Mouse (Mus musculus) midbrain, embryonic 10.5 days (tissue): ENCODE data around the gene Cap1. TPM values are rescaled to one million over a fixed set of nuclear protein-coding genes. Genes with fewer than 3 reads are reported as not detected.
A peak's percentile ranks its signal among the peaks of the same experiment; 100 is the strongest.

Experiments
- DNase-seq: peaks from one replicate; pipeline ENCODE4 v3.0.0-alpha.2; 2017; ENCODE audit warnings: low spot score
- H3K27ac ChIP-seq: fragments of 300-500 bp; sonication (generic); replicated peaks from 2 replicates; pipeline ENCODE4 v1.5.1; 2016; ENCODE audit warnings: mild to moderate bottlenecking
- H3K27me3 ChIP-seq: fragments of 300-500 bp; sonication (generic); 2 replicates; pipeline ENCODE4 v1.6.1; 2016; ENCODE audit warnings: low read depth, mild to moderate bottlenecking; ENCODE audit not compliant: poor library complexity, severe bottlenecking
- H3K36me3 ChIP-seq: fragments of 300-500 bp; sonication (generic); 2 replicates; pipeline ENCODE4 v1.6.1; 2016; ENCODE audit warnings: mild to moderate bottlenecking, moderate library complexity
- H3K4me1 ChIP-seq: fragments of 300-500 bp; sonication (generic); 2 replicates; pipeline ENCODE4 v1.6.1; 2016
- H3K4me3 ChIP-seq: fragments of 300-500 bp; sonication (generic); 2 replicates; pipeline ENCODE4 v1.5.1; 2016; ENCODE audit warnings: mild to moderate bottlenecking, moderate library complexity
- H3K9me3 ChIP-seq: fragments of 300-500 bp; sonication (generic); replicated peaks from 2 replicates; pipeline ENCODE4 v1.6.1; 2016; ENCODE audit warnings: mild to moderate bottlenecking
- WGBS: fragments of 180-500 bp; shearing (Covaris S2); methylation state at CpG from one replicate; pipeline ENCODE4 v1.1.7; 2016; 5-methylcytosine and 5-hydroxymethylcytosine counted together
- polyA plus RNA-seq: library from polyadenylated mRNA; unstranded; fragments of >200 nt; fragmentation: Nextera tagmentation; extraction: Ambion mirVana; gene quantifications from 2 replicates; pipeline ENCODE4 v1.2.1, GENCODE M21; 2016

Cap1 gene
- polyA plus RNA-seq, 1 experiment from 2014 or later: 69.4 TPM

DNA sequence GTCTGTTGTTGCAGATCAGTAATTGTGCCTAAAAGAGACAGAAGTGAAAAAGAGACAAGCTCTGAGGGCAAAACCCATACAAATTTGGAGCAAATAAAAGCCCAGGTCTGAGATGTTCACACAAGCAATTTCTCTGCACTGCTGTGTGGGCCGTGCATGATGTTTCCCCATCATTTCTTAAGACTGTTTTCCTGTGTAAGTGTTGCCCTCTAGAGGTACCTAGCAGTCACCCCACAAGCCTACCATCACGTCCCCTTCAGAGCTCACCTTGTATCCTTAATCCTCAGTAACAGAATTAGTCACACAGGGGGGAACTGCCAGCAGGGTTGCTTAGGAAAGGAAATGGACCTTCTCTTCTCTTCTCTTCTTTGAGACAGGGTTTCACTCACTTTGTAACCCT, 27.9 kb downstream of the Cap1 start:
- DNase-seq: no peak
- H3K9me3 ChIP-seq: no peaks in the 10 kb centered on the region
- no peak overlapping the region for H3K4me3 ChIP-seq
- 46% methylated on average over 2 of the region's 2 CpGs for WGBS
- H3K27me3 ChIP-seq: no peaks in the 10 kb centered on the region
- H3K27ac ChIP-seq: no peak overlapping the region
- peaks cover 91% of the 10 kb centered on the region for H3K36me3 ChIP-seq
- H3K4me1 ChIP-seq: no peaks in the 10 kb centered on the region

- Histone ChIP-seq H3K4me3 (no peak overlapping the region), H3K36me3 (peaks cover 95% of the 10 kb centered on the region)
- whole genome bisulfite sequencing: 88% methylated on average over 4 of the region's 4 CpGs
Observed at GRCm38 (mm10) chr4:122854770-122855169, 31.1 kb downstream of the Cap1 start.

GRCm38 (mm10) chr4:122853691-122854090, 32.2 kb downstream of the Cap1 start:
- Histone ChIP-seq H3K4me1 (no peaks in the 10 kb centered on the region), H3K27ac (no peak overlapping the region), H3K4me3 (no peak overlapping the region), H3K27me3 (no peaks in the 10 kb centered on the region), H3K36me3 (peaks cover 97% of the 10 kb centered on the region), H3K9me3 (no peaks in the 10 kb centered on the region)
- no peak for DNase-seq
- 81% methylated on average over 2 of the region's 2 CpGs for WGBS

More at GRCm38 (mm10) chr4:122854770-122855169, 31.1 kb downstream of the Cap1 start:
- H3K4me1 ChIP-seq: no peaks in the 10 kb centered on the region
- no peaks in the 10 kb centered on the region for H3K9me3 ChIP-seq
- H3K27me3 ChIP-seq: no peaks in the 10 kb centered on the region
- H3K27ac ChIP-seq: no peak overlapping the region
- no peak for DNase-seq

DNA sequence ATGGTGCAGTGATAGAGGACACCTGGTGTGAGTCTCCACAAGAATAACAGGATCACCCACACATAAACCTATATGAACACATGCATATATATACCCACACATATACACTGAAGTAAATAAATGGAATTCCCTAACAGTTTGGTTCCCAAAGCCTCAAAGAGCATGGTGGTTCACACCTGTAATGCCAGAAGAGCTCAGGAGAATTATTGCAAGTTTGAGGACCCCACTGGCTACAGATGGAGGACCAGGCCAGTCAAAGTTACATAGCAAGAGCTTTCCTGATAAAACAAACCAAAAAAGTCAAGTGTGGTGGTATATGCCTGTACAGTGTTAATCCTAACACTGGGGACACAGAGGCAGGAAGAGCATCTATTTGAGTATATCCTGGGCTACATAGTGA, 34.3 kb downstream of the Cap1 start:
- no peak overlapping the region for H3K4me3 ChIP-seq
- no peaks in the 10 kb centered on the region for H3K4me1 ChIP-seq
- no peak for DNase-seq
- H3K9me3 ChIP-seq: no peaks in the 10 kb centered on the region
- H3K27me3 ChIP-seq: no peaks in the 10 kb centered on the region
- H3K36me3 ChIP-seq: peaks cover 97% of the 10 kb centered on the region
- no peak overlapping the region for H3K27ac ChIP-seq

- DNase-seq: no peak
- Histone ChIP-seq H3K27ac (no peak overlapping the region), H3K27me3 (no peaks in the 10 kb centered on the region), H3K4me1 (no peaks in the 10 kb centered on the region), H3K4me3 (no peak overlapping the region), H3K9me3 (no peaks in the 10 kb centered on the region), H3K36me3 (peaks cover 97% of the 10 kb centered on the region)
- WGBS: 89% methylated on average over 13 of the region's 13 CpGs
Observed at GRCm38 (mm10) chr4:122848150-122848621, 37.7 kb downstream of the Cap1 start.

GRCm38 (mm10) chr4:122838416-122838815, 47.4 kb downstream of the Cap1 start:
- Histone ChIP-seq H3K27ac (no peak overlapping the region), H3K4me3 (no peak overlapping the region), H3K4me1 (peaks cover 33% of the 10 kb centered on the region), H3K36me3 (peaks cover 31% of the 10 kb centered on the region), H3K9me3 (peaks cover 6% of the 10 kb centered on the region; the same call in 1 of the 2 replicates), H3K27me3 (no peaks in the 10 kb centered on the region)
- no peak for DNase-seq
- WGBS: 83% methylated on average over 1 of the region's 1 CpGs

DNA sequence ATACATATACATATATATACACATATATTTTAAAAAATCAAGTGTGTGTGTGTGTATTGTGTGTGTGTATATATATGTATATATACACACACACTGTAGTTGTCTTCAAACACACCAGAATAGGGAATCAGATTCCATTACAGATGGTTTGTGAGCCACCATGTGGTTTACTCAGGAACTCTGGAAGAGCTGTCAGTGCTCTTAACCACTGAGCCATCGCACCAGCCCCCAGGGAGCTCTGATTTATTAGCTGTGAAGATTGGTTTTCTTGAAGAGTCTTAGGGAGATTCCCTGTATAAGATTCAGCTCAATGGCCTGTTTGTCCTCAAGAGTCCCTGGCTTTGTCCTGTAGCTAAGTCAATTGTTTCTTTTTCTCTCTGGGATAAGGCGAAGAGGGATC, 47.9 kb downstream of the Cap1 start:
- Histone ChIP-seq H3K27ac (no peak overlapping the region), H3K9me3 (peaks cover 6% of the 10 kb centered on the region; the same call in 1 of the 2 replicates), H3K27me3 (no peaks in the 10 kb centered on the region), H3K4me3 (no peak overlapping the region), H3K4me1 (peaks cover 33% of the 10 kb centered on the region), H3K36me3 (peaks cover 28% of the 10 kb centered on the region)
- WGBS: 80% methylated on average over 2 of the region's 2 CpGs
- DNase-seq: no peak

DNA sequence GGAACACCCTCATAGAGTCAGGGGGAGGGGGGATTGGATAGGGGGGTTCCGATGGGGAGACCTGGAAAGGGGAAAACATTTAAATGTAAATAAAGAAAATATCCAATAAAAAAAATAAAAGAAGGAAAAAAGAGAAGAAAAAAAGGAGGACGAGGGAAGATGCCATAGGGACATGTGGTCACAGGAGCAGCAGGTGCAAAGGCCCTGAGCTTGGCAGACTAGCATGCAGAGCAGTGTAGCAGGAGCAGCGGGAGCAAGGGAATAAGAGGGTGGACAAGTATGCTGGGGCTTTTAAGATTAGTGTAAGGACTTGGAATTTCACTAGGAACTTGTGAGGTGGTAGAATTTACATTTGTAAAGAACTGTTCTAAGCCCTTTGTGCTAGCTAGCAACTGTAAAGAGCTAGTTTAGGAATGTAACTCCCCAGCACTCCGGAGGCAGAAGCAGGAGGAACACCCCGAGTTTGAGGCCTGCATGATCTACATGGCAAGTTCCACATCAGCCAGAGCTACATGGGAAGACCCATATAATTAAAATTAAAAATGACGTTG, 48.6 kb downstream of the Cap1 start:
- Histone ChIP-seq H3K4me1 (peaks cover 40% of the 10 kb centered on the region), H3K36me3 (peaks cover 22% of the 10 kb centered on the region), H3K27ac (no peak overlapping the region), H3K9me3 (peaks cover 6% of the 10 kb centered on the region; the same call in 1 of the 2 replicates), H3K27me3 (no peaks in the 10 kb centered on the region), H3K4me3 (peak overlapping the region; percentile 89)
- no peak for DNase-seq
- WGBS: 68% methylated on average over 6 of the region's 6 CpGs

- peaks cover 13% of the 10 kb centered on the region for H3K36me3 ChIP-seq
- H3K4me3 ChIP-seq: peak overlapping the region; percentile 89
- peak overlapping the region; percentile 90 for H3K27ac ChIP-seq
- H3K27me3 ChIP-seq: no peaks in the 10 kb centered on the region
- peaks cover 49% of the 10 kb centered on the region for H3K4me1 ChIP-seq
- no peak for DNase-seq
- 0% methylated on average over 7 of the region's 7 CpGs for WGBS
- H3K9me3 ChIP-seq: no peaks in the 10 kb centered on the region
Observed at GRCm38 (mm10) chr4:122836403-122836775, 49.5 kb downstream of the Cap1 start.

DNA sequence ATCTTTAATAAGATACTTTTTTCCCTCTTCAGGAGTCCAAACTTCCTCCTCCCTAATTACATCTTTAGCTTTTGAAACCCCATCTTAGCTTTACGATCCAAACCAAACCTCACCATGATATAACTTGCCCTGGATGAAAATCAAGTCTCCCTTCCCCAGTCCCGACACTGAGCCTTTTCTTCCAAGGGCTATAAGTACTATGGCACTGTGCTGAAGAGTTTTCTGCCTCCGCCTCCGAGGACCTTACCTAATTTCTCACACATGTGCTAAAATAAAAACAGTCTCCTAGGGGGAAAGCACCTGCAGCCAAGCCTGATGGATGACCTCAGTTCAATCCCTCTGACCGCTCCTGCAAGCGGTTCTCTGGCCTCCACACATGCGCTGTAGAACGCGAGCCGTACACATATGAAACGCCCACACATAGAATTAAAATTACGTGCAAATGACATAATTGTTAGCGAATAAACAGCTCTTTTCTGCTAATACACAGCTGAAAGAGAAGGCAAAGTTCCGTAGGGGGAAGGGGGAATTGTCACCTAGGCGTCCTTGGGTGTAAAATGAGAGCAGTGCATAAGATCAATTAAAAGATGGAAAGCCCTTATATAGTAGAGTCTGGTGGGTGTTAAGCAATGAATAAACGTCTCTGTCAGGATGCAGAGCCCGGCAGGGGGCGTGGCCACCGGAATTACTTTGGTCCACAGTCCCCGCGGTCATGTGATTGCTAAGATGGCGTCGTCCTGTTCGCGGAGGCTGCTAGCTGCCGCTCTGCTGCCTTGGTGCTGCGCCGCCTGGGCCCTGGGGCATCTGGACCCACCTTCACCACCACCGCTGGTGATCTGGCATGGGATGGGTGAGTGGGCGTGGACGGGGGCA, 50.1 kb downstream of the Cap1 start, which contains the start of gene Ppt1:
Gene Ppt1, plus strand, starts transcription at position 713 of the 873 bp plus-strand sequence.
- peak; percentile 88 for DNase-seq
- Histone ChIP-seq H3K36me3 (peaks cover 7% of the 10 kb centered on the region), H3K27me3 (no peaks in the 10 kb centered on the region), H3K4me3 (peak within 1 kb of the TSS; percentile 89), H3K27ac (peak within 1 kb of the TSS; percentile 90), H3K9me3 (no peaks in the 10 kb centered on the region), H3K4me1 (peaks cover 54% of the 10 kb centered on the region)
- WGBS: 8% methylated on average over 31 of the region's 31 CpGs

GRCm38 (mm10) chr4:122831888-122832287, 54.0 kb downstream of the Cap1 start:
- Histone ChIP-seq H3K4me1 (peaks cover 41% of the 10 kb centered on the region), H3K4me3 (peak overlapping the region; percentile 14; the same call in 1 of the 2 replicates), H3K27me3 (no peaks in the 10 kb centered on the region), H3K27ac (peak overlapping the region; percentile 84), H3K36me3 (no peaks in the 10 kb centered on the region), H3K9me3 (no peaks in the 10 kb centered on the region)
- 26% methylated on average over 1 of the region's 1 CpGs for WGBS
- DNase-seq: peak; percentile 69

DNA sequence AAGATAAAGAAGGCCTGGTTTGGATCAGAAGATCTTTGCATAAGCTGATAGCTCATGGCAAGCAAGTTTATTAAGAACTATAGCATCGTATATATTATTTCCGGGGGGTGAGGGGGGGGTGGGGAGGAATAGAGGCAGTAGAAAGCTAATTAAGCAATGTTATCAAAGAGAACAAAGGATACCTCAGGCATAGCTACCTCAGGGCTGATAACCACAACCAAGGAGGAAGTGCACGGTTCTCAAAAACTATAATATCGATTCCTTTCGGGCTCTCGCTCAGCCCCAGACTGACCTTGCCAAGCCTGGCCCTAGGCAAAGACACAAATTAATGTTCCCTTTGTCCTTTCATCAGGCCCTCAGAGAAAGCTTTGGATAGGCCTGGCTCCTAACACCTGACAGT, 56.5 kb downstream of the Cap1 start:
- Histone ChIP-seq H3K36me3 (no peaks in the 10 kb centered on the region), H3K4me3 (no peak overlapping the region), H3K27ac (no peak overlapping the region), H3K9me3 (0 out of 2 replicates have a peak, but pooled peaks cover 3% of the 10 kb centered on the region), H3K4me1 (peaks cover 26% of the 10 kb centered on the region), H3K27me3 (no peaks in the 10 kb centered on the region)
- DNase-seq: no peak
- WGBS: 95% methylated on average over 6 of the region's 6 CpGs

DNA sequence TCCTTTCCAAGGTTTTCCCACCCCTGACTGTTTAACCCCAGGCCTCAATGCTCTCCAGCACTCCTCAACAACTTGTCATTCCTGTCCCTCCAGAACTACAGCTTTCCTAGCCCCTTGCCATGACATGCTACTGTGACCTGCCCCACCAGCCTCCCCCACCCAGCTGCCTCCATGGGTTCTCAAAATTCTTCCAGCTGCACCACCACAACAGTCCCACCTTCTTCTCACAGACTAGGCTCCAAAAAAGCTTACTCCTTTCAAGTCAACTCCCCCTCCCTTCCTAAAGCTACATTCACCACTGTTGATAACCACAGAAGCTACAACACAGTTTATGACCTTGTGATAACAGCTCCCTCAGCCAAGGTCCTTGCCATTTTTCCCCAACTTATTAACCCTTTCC, 58.2 kb downstream of the Cap1 start:
- Histone ChIP-seq H3K4me1 (peaks cover 28% of the 10 kb centered on the region), H3K27ac (no peak overlapping the region), H3K27me3 (no peaks in the 10 kb centered on the region), H3K9me3 (0 out of 2 replicates have a peak, but pooled peaks cover 3% of the 10 kb centered on the region), H3K4me3 (no peak overlapping the region), H3K36me3 (no peaks in the 10 kb centered on the region)
- DNase-seq: no peak
